13 mouse cellular contexts compared by ENCODE assay signal in genomic region chr15:78736681-78737100, GRCm38 (mm10). TPM values are rescaled to one million over a fixed set of nuclear protein-coding genes. Genes with fewer than 3 reads are reported as not detected.
DNase-seq lines count a peak whose midpoint lies in the region; ATAC-seq and TF ChIP-seq lines count a peak whose summit lies in the region.
"Had no signal": no experiment of that assay in that cellular context is flagged by ENCODE, and none has a peak within 500 bp of the region (broad histone marks: within the 10 kb centered on the region; RNA-seq: fewer than 3 reads in every experiment).

No protein-coding gene starts in this region.

- TF ChIP-seq CTCF in intestine, postnatal 0 days (IDR thresholded peaks at IDR 0.05; ENCODE audit: low read depth): no peak

- no peaks in the 10 kb centered on the region; the same call in 1 of the 2 replicates for H3K4me1 ChIP-seq in intestine, embryonic 14.5 days (replicated peaks; ENCODE audit: control insufficient read depth, insufficient read depth, low read length)
- no peaks in the 10 kb centered on the region for H3K4me1 ChIP-seq in intestine, postnatal 0 days (replicated peaks; ENCODE audit: control insufficient read depth, insufficient read depth, low read length)
- peaks cover 37% of the 10 kb centered on the region for H3K4me1 ChIP-seq in hindbrain, embryonic 13.5 days (replicated peaks)
- H3K4me1 ChIP-seq in neural tube, embryonic 12.5 days: peaks cover 34% of the 10 kb centered on the region
- H3K4me1 ChIP-seq: liver, embryonic 15.5 days had no signal

- no peak overlapping the region for H3K9ac ChIP-seq in intestine, embryonic 14.5 days (ENCODE audit: low read length)
- H3K9ac ChIP-seq in intestine, postnatal 0 days (ENCODE audit: low read depth, low read length): no peak overlapping the region
- peak overlapping the region; percentile 55 for H3K9ac ChIP-seq in hindbrain, embryonic 13.5 days
- H3K9ac ChIP-seq in neural tube, embryonic 12.5 days: peak overlapping the region; percentile 3; the same call in 1 of the 2 replicates
- H3K9ac ChIP-seq: liver, embryonic 15.5 days had no signal

- no peak overlapping the region for H3K27ac ChIP-seq in intestine, embryonic 14.5 days (ENCODE audit: low read depth)
- H3K27ac ChIP-seq in intestine, postnatal 0 days (ENCODE audit: low read depth, low read length): no peak overlapping the region
- peak overlapping the region; percentile 95 for H3K27ac ChIP-seq in hindbrain, embryonic 13.5 days
- peak overlapping the region; percentile 69 for H3K27ac ChIP-seq in neural tube, embryonic 12.5 days
- H3K27ac ChIP-seq: left cerebral cortex, adult 2 months; liver, embryonic 15.5 days had no signal

- H3K27me3 ChIP-seq in intestine, embryonic 14.5 days (replicated peaks; ENCODE audit: control insufficient read depth, insufficient read depth, low read length): no peaks in the 10 kb centered on the region
- H3K27me3 ChIP-seq in intestine, postnatal 0 days (replicated peaks; ENCODE audit: control insufficient read depth, insufficient read depth, low read length): peaks cover 9% of the 10 kb centered on the region
- H3K27me3 ChIP-seq in hindbrain, embryonic 13.5 days: 0 out of 2 replicates have a peak, but pooled peaks cover 4% of the 10 kb centered on the region
- H3K27me3 ChIP-seq in neural tube, embryonic 12.5 days (replicated peaks): no peaks in the 10 kb centered on the region

- 14% methylated on average over 7 of the region's 7 CpGs for WGBS in intestine, embryonic 14.5 days
- 31% methylated on average over 7 of the region's 7 CpGs for WGBS in intestine, postnatal 0 days
- 21% methylated on average over 7 of the region's 7 CpGs for WGBS in hindbrain, embryonic 13.5 days
- 25% methylated on average over 7 of the region's 7 CpGs for WGBS in neural tube, embryonic 12.5 days

- ATAC-seq in intestine, embryonic 14.5 days (replicated peaks; ENCODE audit: low FRiP score, low TSS enrichment, low read depth): 0 out of 2 replicates have a peak, but pooled peaks have one; percentile 32
- ATAC-seq in intestine, postnatal 0 days: no peak
- peak; percentile 60 for ATAC-seq in hindbrain, embryonic 13.5 days (ENCODE audit: low FRiP score)
- peak; percentile 80 for ATAC-seq in neural tube, embryonic 12.5 days (ENCODE audit: low FRiP score, low read depth)

- no peak overlapping the region for H3K4me2 ChIP-seq in intestine, embryonic 14.5 days (ENCODE audit: low read length)
- H3K4me2 ChIP-seq in intestine, postnatal 0 days (replicated peaks; ENCODE audit: low read depth): no peak overlapping the region
- H3K4me2 ChIP-seq in hindbrain, embryonic 13.5 days: peak overlapping the region; percentile 15; the same call in 1 of the 2 replicates
- peak overlapping the region; percentile 43; the same call in 1 of the 2 replicates for H3K4me2 ChIP-seq in neural tube, embryonic 12.5 days (replicated peaks)
- H3K4me2 ChIP-seq: liver, embryonic 15.5 days had no signal

- intact Hi-C loops in left cerebral cortex, postnatal 10 days (cut with DNase I): no loop called here
- intact Hi-C loops in gastrocnemius, postnatal 36 days (cut with DNase I): no loop called here

- H3K9me3 ChIP-seq in intestine, embryonic 14.5 days (ENCODE audit: control insufficient read depth, low read length): no peaks in the 10 kb centered on the region
- H3K9me3 ChIP-seq in intestine, postnatal 0 days (ENCODE audit: control insufficient read depth): no peaks in the 10 kb centered on the region
- no peaks in the 10 kb centered on the region for H3K9me3 ChIP-seq in hindbrain, embryonic 13.5 days
- H3K9me3 ChIP-seq in neural tube, embryonic 12.5 days: no peaks in the 10 kb centered on the region
- H3K9me3 ChIP-seq: liver, embryonic 15.5 days had no signal

- no peak overlapping the region for H3K4me3 ChIP-seq in intestine, embryonic 14.5 days (ENCODE audit: low read depth, low read length)
- no peak overlapping the region for H3K4me3 ChIP-seq in intestine, postnatal 0 days (ENCODE audit: low read depth, low read length)
- no peak overlapping the region for H3K4me3 ChIP-seq in hindbrain, embryonic 13.5 days
- H3K4me3 ChIP-seq in neural tube, embryonic 12.5 days: no peak overlapping the region
- H3K4me3 ChIP-seq: left cerebral cortex, adult 2 months; liver, embryonic 15.5 days had no signal

- H3K36me3 ChIP-seq in intestine, embryonic 14.5 days (ENCODE audit: control insufficient read depth, insufficient read depth, low read length): no peaks in the 10 kb centered on the region
- no peaks in the 10 kb centered on the region for H3K36me3 ChIP-seq in intestine, postnatal 0 days (ENCODE audit: control insufficient read depth, insufficient read depth)
- H3K36me3 ChIP-seq in hindbrain, embryonic 13.5 days: no peaks in the 10 kb centered on the region
- no peaks in the 10 kb centered on the region for H3K36me3 ChIP-seq in neural tube, embryonic 12.5 days
- H3K36me3 ChIP-seq: liver, embryonic 15.5 days had no signal

- no peak for DNase-seq in intestine, embryonic 14.5 days (ENCODE audit: low spot score)
- peak; percentile 56 for DNase-seq in adrenal gland, postnatal 14 days
- no peak for DNase-seq in urinary bladder, postnatal 4 days (ENCODE audit: low spot score in 2 of 2)
- no peak for DNase-seq in left cerebral cortex, postnatal 10 days (ENCODE audit: extremely low spot score in 1 of 2, low spot score in 2 of 2)
- no peak for DNase-seq in gastrocnemius, postnatal 36 days
- DNase-seq: heart, adult 18-20 months; right cerebral cortex, postnatal 25 days had no signal

RNA-seq across cellular contexts. Expression of gene Elfn2, which starts 18.1 kb away (rescaled TPM):
- polyA plus RNA-seq in intestine, embryonic 14.5 days (2014; fragmentation: Nextera tagmentation; extraction: Ambion mirVana): 0.03 TPM in 1 of 2 replicates, not detected in the other
- polyA plus RNA-seq in intestine, postnatal 0 days (2015; fragmentation: Nextera tagmentation; extraction: Ambion mirVana): 0.10 and 0.17 TPM in 2 replicates
- 4.4 and 5.6 TPM in 2 replicates for total RNA-seq in adrenal gland, postnatal 14 days (2021)
- 4.6 and 5.0 TPM in 2 replicates for polyA plus RNA-seq in hindbrain, embryonic 13.5 days (2015; fragmentation: Nextera tagmentation; extraction: Ambion mirVana)
- polyA plus RNA-seq in neural tube, embryonic 12.5 days (2016; fragmentation: Nextera tagmentation; extraction: Ambion mirVana): 1.9 and 2.0 TPM in 2 replicates
- total RNA-seq in left cerebral cortex, postnatal 10 days (2021): 100 to 1,000 TPM in 1 of 2 experiments, 10 to 100 TPM in 1; 92.2 to 116 TPM
- total RNA-seq in gastrocnemius, postnatal 36 days (2021): under 1 TPM; 0.02 to 0.08 TPM
- polyA plus RNA-seq: C2C12; liver, embryonic 15.5 days had no signal

RNA-seq across cellular contexts. Expression of gene Mfng, which starts 36.6 kb away (rescaled TPM):
- polyA plus RNA-seq in intestine, embryonic 14.5 days (2014; fragmentation: Nextera tagmentation; extraction: Ambion mirVana): 18.4 and 19.1 TPM in 2 replicates
- 7.2 and 7.6 TPM in 2 replicates for polyA plus RNA-seq in intestine, postnatal 0 days (2015; fragmentation: Nextera tagmentation; extraction: Ambion mirVana)
- total RNA-seq in adrenal gland, postnatal 14 days (2021): 13.1 and 19.8 TPM in 2 replicates
- 36.7 and 40.1 TPM in 2 replicates for polyA plus RNA-seq in hindbrain, embryonic 13.5 days (2015; fragmentation: Nextera tagmentation; extraction: Ambion mirVana)
- 65.3 and 72.9 TPM in 2 replicates for polyA plus RNA-seq in neural tube, embryonic 12.5 days (2016; fragmentation: Nextera tagmentation; extraction: Ambion mirVana)
- total RNA-seq in left cerebral cortex, postnatal 10 days (2021): 1 to 10 TPM; 6.7 to 7.6 TPM
- total RNA-seq in gastrocnemius, postnatal 36 days (2021): 1 to 10 TPM; 3.3 TPM
- polyA plus RNA-seq: C2C12 had no signal

Comparison
In these comparisons a context has a peak if more than half of its experiments do, and no peak if none do; other contexts are left out.
1. H3K27ac ChIP-seq: peak in hindbrain, embryonic 13.5 days (single experiment) and neural tube, embryonic 12.5 days (single experiment); none in intestine, embryonic 14.5 days (single experiment) and intestine, postnatal 0 days (single experiment).
2. H3K4me2 ChIP-seq: peak in hindbrain, embryonic 13.5 days (single experiment) and neural tube, embryonic 12.5 days (single experiment); none in intestine, embryonic 14.5 days (single experiment) and intestine, postnatal 0 days (single experiment).
3. H3K9ac ChIP-seq: peak in hindbrain, embryonic 13.5 days (single experiment) and neural tube, embryonic 12.5 days (single experiment); none in intestine, embryonic 14.5 days (single experiment) and intestine, postnatal 0 days (single experiment).